Mouse (Mus musculus) MEL (cell line): Measurements from ENCODE around the gene Gtf2i. TPM values are rescaled to one million over a fixed set of nuclear protein-coding genes. Genes with fewer than 3 reads are reported as not detected.

Experiments used
- DNase-seq: peaks from one replicate; pipeline ENCODE4 v3.0.0; 2011; ENCODE audit warnings: low read depth, low spot score
- H3K27ac ChIP-seq: 2 replicates; pipeline ENCODE4 v1.5.1; 2012; ENCODE audit warnings: low read depth, mild to moderate bottlenecking, control low read depth, low read length, moderate library complexity; ENCODE audit not compliant: control insufficient read depth
- H3K27me3 ChIP-seq, 2 experiments: fragments of 150-350 bp in 1 of 2; sonication (generic) in 1 of 2; 2 replicates each; pipeline ENCODE4 v1.6.1; 2012; ENCODE audit warnings: low read length in 2 of 2, mild to moderate bottlenecking in 2 of 2, improper control_type of control experiment in 1 of 2, moderate library complexity in 1 of 2; ENCODE audit not compliant: insufficient read depth in 2 of 2, control insufficient read depth in 1 of 2
- H3K36me3 ChIP-seq, 2 experiments: 2 replicates each; pipeline ENCODE4 v1.6.1; 2012 to 2014; ENCODE audit warnings: low read length in 2 of 2, improper control_type of control experiment in 1 of 2, inconsistent platforms in 1 of 2, mild to moderate bottlenecking in 1 of 2; ENCODE audit not compliant: insufficient read depth in 2 of 2, control insufficient read depth in 1 of 2
- H3K4me1 ChIP-seq, 2 experiments: fragments of 150-350 bp in 1 of 2; sonication (generic) in 1 of 2; 2 replicates each; pipeline ENCODE4 v1.6.1; 2012; ENCODE audit warnings: low read length in 2 of 2, improper control_type of control experiment in 1 of 2, mild to moderate bottlenecking in 1 of 2; ENCODE audit not compliant: insufficient read depth in 2 of 2, control insufficient read depth in 1 of 2
- H3K4me3 ChIP-seq, 2 experiments: fragments of 150-350 bp in 1 of 2; sonication (generic) in 1 of 2; 2 replicates each; pipeline ENCODE4 v1.5.1; 2012; ENCODE audit warnings: low read depth in 2 of 2, low read length in 2 of 2, mild to moderate bottlenecking in 2 of 2, moderate library complexity in 2 of 2, control low read depth in 1 of 2, improper control_type of control experiment in 1 of 2; ENCODE audit not compliant: control insufficient read depth in 1 of 2, insufficient read depth in 1 of 2
- H3K79me2 ChIP-seq: 2 replicates; pipeline ENCODE4 v1.6.1; 2012; ENCODE audit warnings: mild to moderate bottlenecking, low read length, moderate library complexity; ENCODE audit not compliant: control insufficient read depth, poor library complexity, insufficient read depth
- H3K9ac ChIP-seq: 2 replicates; pipeline ENCODE4 v1.6.1; 2012; ENCODE audit warnings: low read depth, mild to moderate bottlenecking, control low read depth, low read length, moderate library complexity; ENCODE audit not compliant: control insufficient read depth, poor library complexity, severe bottlenecking
- H3K9me3 ChIP-seq: fragments of 150-350 bp; sonication (generic); replicated peaks from 2 replicates; pipeline ENCODE4 v1.6.1; 2012; ENCODE audit warnings: mild to moderate bottlenecking, low read length, improper control_type of control experiment, moderate library complexity; ENCODE audit not compliant: insufficient read depth
- BHLHE40 ChIP-seq: IDR thresholded peaks from 2 replicates; pipeline ENCODE4 v1.6.1; 2012; ENCODE audit warnings: low read depth, mild to moderate bottlenecking, inconsistent platforms, low read length, improper control_type of control experiment, borderline replicate concordance
- CTCF ChIP-seq, 3 experiments: IDR thresholded peaks in 2 of 3; conservative IDR thresholded peaks in 1 of 3; 2 replicates each; pipeline ENCODE4 v1.5.1; 2011 to 2012; ENCODE audit warnings: low read length in 3 of 3, low read depth in 2 of 3, mild to moderate bottlenecking in 2 of 3, improper control_type of control experiment in 1 of 3, inconsistent platforms in 1 of 3, mixed read lengths in 1 of 3, moderate library complexity in 1 of 3; ENCODE audit not compliant: control insufficient read depth in 1 of 3, insufficient read depth in 1 of 3, poor library complexity in 1 of 3, severe bottlenecking in 1 of 3
- E2F4 ChIP-seq: IDR thresholded peaks from 2 replicates; pipeline ENCODE4 v1.6.1; 2011; ENCODE audit warnings: low read depth, low read length, improper control_type of control experiment, borderline replicate concordance
- ETS1 ChIP-seq: IDR thresholded peaks from 2 replicates; pipeline ENCODE4 v1.6.1; 2012; ENCODE audit warnings: low read depth, mild to moderate bottlenecking, inconsistent platforms, low read length, improper control_type of control experiment, moderate library complexity
- GABPA ChIP-seq: IDR thresholded peaks from 2 replicates; pipeline ENCODE4 v1.6.1; 2012; ENCODE audit warnings: low read depth, mild to moderate bottlenecking, inconsistent platforms, low read length, improper control_type of control experiment, moderate library complexity
- GATA1 ChIP-seq: IDR thresholded peaks from 2 replicates; pipeline ENCODE4 v1.6.1; 2011; ENCODE audit warnings: low read depth, low read length, improper control_type of control experiment
- KAT2A ChIP-seq: conservative IDR thresholded peaks from 2 replicates; pipeline ENCODE4 v1.6.1; 2012; ENCODE audit warnings: low read depth, low read length, improper control_type of control experiment, inconsistent platforms
- MAZ ChIP-seq: IDR thresholded peaks from 2 replicates; pipeline ENCODE4 v1.6.1; 2012; ENCODE audit warnings: low read depth, mild to moderate bottlenecking, inconsistent platforms, low read length, improper control_type of control experiment
- MEF2A ChIP-seq: IDR thresholded peaks from 2 replicates; pipeline ENCODE4 v1.6.1; 2014; ENCODE audit warnings: low read depth, mild to moderate bottlenecking, inconsistent platforms, low read length, improper control_type of control experiment; ENCODE audit not compliant: poor library complexity, insufficient replicate concordance, severe bottlenecking; ENCODE audit errors: extremely low read depth
- MXI1 ChIP-seq: IDR thresholded peaks from 2 replicates; pipeline ENCODE4 v1.6.1; 2011; ENCODE audit warnings: mild to moderate bottlenecking, low read depth, low read length, improper control_type of control experiment
- MYC ChIP-seq: IDR thresholded peaks from 2 replicates; pipeline ENCODE4 v1.6.1; 2011; ENCODE audit warnings: low read depth, mild to moderate bottlenecking, low read length, improper control_type of control experiment, moderate library complexity
- NELFE ChIP-seq: IDR thresholded peaks from 2 replicates; pipeline ENCODE4 v1.6.1; 2011; ENCODE audit warnings: low read depth, low read length, improper control_type of control experiment
- NRF1 ChIP-seq: IDR thresholded peaks from 2 replicates; pipeline ENCODE4 v1.6.1; 2014; ENCODE audit warnings: low read depth, mild to moderate bottlenecking, inconsistent platforms, low read length, improper control_type of control experiment, moderate library complexity; ENCODE audit not compliant: poor library complexity, insufficient read depth, severe bottlenecking
- POLR2A ChIP-seq, 2 experiments: IDR thresholded peaks; 2 replicates each; pipeline ENCODE4 v1.6.1; 2011 to 2012; ENCODE audit warnings: low read length in 2 of 2, mild to moderate bottlenecking in 2 of 2, control low read depth in 1 of 2, improper control_type of control experiment in 1 of 2, low read depth in 1 of 2, moderate library complexity in 1 of 2; ENCODE audit not compliant: control insufficient read depth in 1 of 2, insufficient read depth in 1 of 2, poor library complexity in 1 of 2
- POLR2AphosphoS2 ChIP-seq: IDR thresholded peaks from 2 replicates; pipeline ENCODE4 v1.6.1; 2011; ENCODE audit warnings: low read length, improper control_type of control experiment
- SIN3A ChIP-seq: IDR thresholded peaks from 2 replicates; pipeline ENCODE4 v1.6.1; 2012; ENCODE audit warnings: low read length, improper control_type of control experiment, inconsistent platforms
- SMC3 ChIP-seq: IDR thresholded peaks from 2 replicates; pipeline ENCODE4 v1.6.1; 2011; ENCODE audit warnings: low read depth, low read length, improper control_type of control experiment
- TAL1 ChIP-seq: IDR thresholded peaks from 2 replicates; pipeline ENCODE4 v1.6.1; 2012; ENCODE audit warnings: mild to moderate bottlenecking, inconsistent platforms, low read length, moderate library complexity, mixed read lengths
- USF1 ChIP-seq: IDR thresholded peaks from 2 replicates; pipeline ENCODE4 v1.6.1; 2014; ENCODE audit warnings: low read depth, mild to moderate bottlenecking, inconsistent platforms, low read length, improper control_type of control experiment, moderate library complexity
- USF2 ChIP-seq, 2 experiments: IDR thresholded peaks; 2 replicates each; pipeline ENCODE4 v1.6.1; 2011 to 2012; ENCODE audit warnings: improper control_type of control experiment in 2 of 2, low read length in 2 of 2, borderline replicate concordance in 1 of 2, inconsistent platforms in 1 of 2, low read depth in 1 of 2, mild to moderate bottlenecking in 1 of 2; ENCODE audit not compliant: insufficient read depth in 1 of 2
- ZC3H11A ChIP-seq: IDR thresholded peaks from 2 replicates; pipeline ENCODE4 v1.6.1; 2012; ENCODE audit warnings: low read depth, mild to moderate bottlenecking, inconsistent platforms, low read length, improper control_type of control experiment
- ZKSCAN1 ChIP-seq: IDR thresholded peaks from 2 replicates; pipeline ENCODE4 v1.6.1; 2012; ENCODE audit warnings: low read depth, mild to moderate bottlenecking, inconsistent platforms, low read length, improper control_type of control experiment, moderate library complexity
- polyA plus RNA-seq, 2 experiments: library from polyadenylated mRNA; stranded (reverse) in 1 of 2; unstranded in 1 of 2; fragments of >175 nt in 1 of 2; fragments of >200 nt in 1 of 2; gene quantifications; 2 replicates each; pipeline versions ENCODE4 v1.2.1 to v1.2.4; 2012; ENCODE audit warnings: low replicate concordance in 2 of 2, low read depth in 1 of 2; ENCODE audit not compliant: insufficient read length in 2 of 2, insufficient read depth in 1 of 2, missing spikeins in 1 of 2
- total RNA-seq: library from RNA; depleted of rRNA; stranded (reverse); fragments of 300-350 nt; gene quantifications from 2 replicates; pipeline ENCODE4 v1.2.3, GENCODE M21; 2012

Gtf2i gene
- total and polyA plus RNA-seq, 3 experiments, result 46.7 to 151 (median 128) TPM

DNA sequence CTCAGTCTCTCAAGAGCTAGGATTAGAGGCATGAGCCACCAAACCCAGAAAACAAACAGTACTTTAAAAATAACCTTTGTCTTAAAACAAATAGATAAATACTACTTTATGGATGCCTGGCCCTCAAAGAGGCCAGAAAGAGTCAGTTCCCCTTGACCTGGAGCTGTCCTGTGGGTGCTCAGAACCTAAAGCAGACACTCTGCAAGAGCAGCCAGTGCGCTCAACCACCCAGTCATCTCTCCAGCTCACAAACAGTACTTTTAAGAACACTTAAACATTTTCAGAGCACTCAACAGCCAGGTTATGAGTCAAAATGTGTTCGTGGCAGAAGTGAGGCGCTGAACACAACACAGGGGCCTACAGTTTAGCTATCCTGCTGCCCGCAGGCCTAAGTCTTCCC is 63.5 kb downstream of the Gtf2i start:
- Histone ChIP-seq H3K36me3 (peaks cover 0 to 12% of the 10 kb centered on the region in 2 experiments; a peak in 1 of 4 replicates), H3K4me1 (no peaks in the 10 kb centered on the region), H3K79me2 (no peaks in the 10 kb centered on the region), H3K27me3 (no peaks in the 10 kb centered on the region), H3K9ac (no peak overlapping the region), H3K27ac (no peak overlapping the region), H3K4me3 (no peak overlapping the region), H3K9me3 (no peaks in the 10 kb centered on the region)
- TF ChIP-seq MEF2A, result no peak
- no peak for TF ChIP-seq POLR2A (IDR thresholded peaks at IDR 0.05; ENCODE audit: control insufficient read depth in 1 of 2, insufficient read depth in 1 of 2, low read depth in 1 of 2, low read length in 2 of 2, poor library complexity in 1 of 2)
- TF ChIP-seq USF1, result no peak
- no peak for TF ChIP-seq NELFE
- TF ChIP-seq GATA1, result no peak
- no peak for TF ChIP-seq MAZ
- no peak for TF ChIP-seq ZKSCAN1
- TF ChIP-seq POLR2AphosphoS2, result no peak
- TF ChIP-seq SMC3, result no peak
- TF ChIP-seq SIN3A, result no peak
- no peak for TF ChIP-seq ZC3H11A
- no peak for TF ChIP-seq KAT2A
- TF ChIP-seq E2F4, result no peak
- DNase-seq, result no peak

- Histone ChIP-seq H3K4me1 (no peaks in the 10 kb centered on the region), H3K27ac (no peak overlapping the region)
- TF ChIP-seq USF2 (IDR thresholded peaks at IDR 0.05; ENCODE audit: borderline replicate concordance in 1 of 2, insufficient read depth in 1 of 2, low read depth in 1 of 2, low read length in 2 of 2) (no peak), SIN3A (no peak), MXI1 (no peak), NRF1 (no peak), E2F4 (no peak), GABPA (no peak), SMC3 (no peak), GATA1 (no peak), ETS1 (no peak), MYC (no peak), CTCF (IDR thresholded peaks at IDR 0.05 in 2 of 3, conservative IDR thresholded peaks at IDR 0.05 in 1 of 3; ENCODE audit: control insufficient read depth in 1 of 3, insufficient read depth in 1 of 3, low read depth in 2 of 3, low read length in 3 of 3, poor library complexity in 1 of 3, severe bottlenecking in 1 of 3) (no peak), TAL1 (no peak), POLR2AphosphoS2 (no peak), BHLHE40 (no peak)
Observed at GRCm38 (mm10) chr5:134250601-134251000, 64.0 kb downstream of the Gtf2i start.

More at GRCm38 (mm10) chr5:134250601-134251000, 64.0 kb downstream of the Gtf2i start:
- Histone ChIP-seq H3K4me3 (no peak overlapping the region), H3K79me2 (no peaks in the 10 kb centered on the region), H3K36me3 (peaks cover 0 to 12% of the 10 kb centered on the region in 2 experiments; a peak in 1 of 4 replicates), H3K27me3 (no peaks in the 10 kb centered on the region), H3K9me3 (no peaks in the 10 kb centered on the region), H3K9ac (no peak overlapping the region)
- DNase-seq, result no peak
